Mouse (Mus musculus): ENCODE data around the gene Dcpp3. TPM values are rescaled to one million over a fixed set of nuclear protein-coding genes. Genes with fewer than 3 reads are reported as not detected.
A peak's percentile ranks its signal among the peaks of the same experiment; 100 is the strongest.
"Not testable (repeated sequence)": the region's sequence is repeated elsewhere in the genome, so short reads cannot be mapped to it uniquely, and the experiment has no call there.

Gene Dcpp3
- not detected for total RNA-seq (2021)
- long read RNA-seq, experiment 1: 0 reads
- long read RNA-seq, experiment 2: 0 reads

DNA sequence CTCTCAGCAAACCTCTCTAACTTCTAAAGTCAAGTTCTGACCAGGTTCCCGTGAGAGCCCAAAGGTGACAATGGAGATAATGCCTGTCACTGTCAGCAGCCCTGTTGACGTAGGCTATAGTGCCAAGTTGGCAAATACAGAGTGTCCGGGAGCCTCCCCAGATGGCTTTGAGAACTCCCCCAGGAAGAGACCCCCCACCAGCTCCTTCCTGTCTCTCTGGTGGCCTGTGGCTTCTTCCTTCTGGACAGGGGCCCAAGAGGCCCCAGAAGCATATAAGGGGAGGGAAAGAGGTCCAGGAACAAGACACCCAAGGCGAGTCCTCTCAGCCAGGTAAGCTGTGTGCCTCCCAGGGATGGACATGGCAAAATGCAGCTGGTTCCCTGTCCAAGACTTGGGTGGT is at the start of gene Dcpp3:
Gene Dcpp3, plus strand, starts transcription at position 301 of the 400 bp plus-strand sequence.
- DNase-seq; intact Hi-C loops (cut with DNase I): not testable (repeated sequence)

DNA sequence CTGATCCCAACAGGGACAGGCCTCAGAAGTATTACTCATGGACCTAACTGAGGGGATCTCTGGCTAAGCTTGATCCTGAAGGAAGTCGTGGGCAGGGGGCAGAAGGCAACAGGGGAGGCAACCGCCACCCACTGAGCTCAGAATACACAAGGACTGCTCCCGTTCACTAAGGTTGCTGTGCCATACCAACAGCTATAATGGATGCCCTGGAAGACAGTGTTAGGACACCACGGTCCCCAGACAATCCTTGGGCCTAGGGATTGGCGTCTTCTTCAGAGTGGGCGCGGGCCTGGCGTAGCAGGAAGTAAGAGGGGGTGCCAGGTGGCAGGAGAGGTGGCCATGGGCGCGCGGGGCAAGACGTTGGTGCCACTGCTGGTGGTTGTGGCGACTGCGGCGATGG is 49.5 kb upstream of the Dcpp3 start, which contains the start of gene Prss21:
Gene Prss21, plus strand, starts transcription at position 301 of the 400 bp plus-strand sequence.
- intact Hi-C loops (cut with DNase I): no loop called here
- no peak for DNase-seq

DNA sequence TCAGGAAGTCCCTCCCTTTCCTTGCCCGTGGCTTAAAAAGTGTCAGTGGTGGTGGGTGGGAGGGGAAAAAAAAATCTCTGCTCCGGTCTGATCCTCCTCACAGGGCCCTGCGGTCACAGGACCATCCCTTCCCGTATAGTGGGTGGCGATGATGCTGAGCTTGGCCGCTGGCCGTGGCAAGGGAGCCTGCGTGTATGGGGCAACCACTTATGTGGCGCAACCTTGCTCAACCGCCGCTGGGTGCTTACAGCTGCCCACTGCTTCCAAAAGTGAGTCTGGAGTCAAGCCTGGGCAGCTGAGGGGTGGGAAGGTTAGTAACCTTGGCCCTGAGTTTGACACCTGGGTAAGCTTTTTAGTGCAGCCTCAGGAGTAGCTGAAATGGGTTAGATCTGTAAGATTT is 48.7 kb upstream of the Dcpp3 start:
- DNase-seq: no peak
- intact Hi-C loops (cut with DNase I): no loop called here

DNA sequence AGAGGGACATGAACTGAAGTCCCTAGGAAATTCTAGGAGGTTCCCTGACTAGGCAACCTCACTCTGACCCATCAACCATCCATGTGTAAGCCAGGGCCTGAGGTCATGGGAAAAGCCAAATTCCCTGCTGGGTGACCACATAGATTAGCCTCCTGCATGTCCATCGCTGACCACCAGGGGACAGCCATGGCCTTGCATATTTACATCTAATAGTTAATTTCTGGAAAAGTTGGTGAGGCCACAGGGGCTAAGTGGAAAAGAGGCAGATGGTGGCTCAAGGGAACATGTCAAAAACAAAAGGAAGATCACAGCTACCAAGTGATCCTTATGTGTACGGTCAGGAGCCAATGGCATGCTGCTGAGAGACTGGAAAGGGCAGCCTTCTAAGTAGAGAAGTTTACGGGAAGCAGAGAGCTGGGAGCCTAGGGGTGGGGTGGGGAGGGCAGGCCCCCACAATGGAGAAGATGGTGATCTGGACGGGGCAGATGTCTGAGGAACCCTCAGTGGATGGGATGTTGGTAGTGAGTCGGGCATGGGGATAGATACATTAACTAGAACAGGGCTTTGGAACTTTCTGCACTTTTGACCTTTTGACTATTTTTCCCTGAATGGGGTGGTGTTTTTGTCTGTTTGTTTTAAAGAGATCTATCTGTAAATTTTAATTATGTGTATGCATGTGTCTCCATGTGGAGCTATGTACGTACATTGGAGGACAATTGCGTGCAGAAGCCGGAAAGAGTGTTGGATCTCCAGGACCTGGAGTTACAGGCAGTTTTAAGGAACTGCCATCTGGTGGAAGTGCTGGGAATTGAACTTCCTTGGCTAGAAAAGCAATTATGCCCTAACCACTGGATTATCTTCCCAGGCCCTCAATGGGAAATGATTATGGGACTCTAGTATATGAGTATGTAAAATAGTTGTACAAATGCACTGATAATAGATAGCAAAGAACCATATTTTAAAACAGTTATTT is 43.1 kb upstream of the Dcpp3 start:
- DNase-seq: peak in 1 of 2 experiments; percentile 27
- intact Hi-C loops (cut with DNase I): loop anchor here (5.0 kb wide), 1 partner anchor 83 kb away; the partner anchor contains the start of gene Sbpl

DNA sequence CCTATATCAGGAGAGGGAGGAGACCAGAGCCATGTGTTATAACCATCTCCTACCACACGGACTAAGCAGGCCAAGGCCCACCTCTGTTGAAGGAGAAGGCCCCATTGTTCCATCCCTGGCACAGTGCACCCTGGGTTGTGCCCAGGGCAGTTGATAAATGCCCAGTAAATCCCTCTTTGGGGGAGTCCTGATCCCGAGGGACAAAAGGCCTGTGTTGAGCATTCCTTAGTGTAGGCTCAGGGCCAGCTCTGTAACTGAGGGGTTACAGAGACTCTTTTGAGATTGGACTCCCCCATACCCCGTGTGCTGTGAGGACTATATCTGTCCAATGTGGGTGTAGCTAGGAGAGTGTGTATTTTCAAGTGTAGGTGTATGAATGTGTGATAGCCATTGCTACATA is 40.5 kb upstream of the Dcpp3 start:
- intact Hi-C loops (cut with DNase I): no loop called here
- DNase-seq: no peak

DNA sequence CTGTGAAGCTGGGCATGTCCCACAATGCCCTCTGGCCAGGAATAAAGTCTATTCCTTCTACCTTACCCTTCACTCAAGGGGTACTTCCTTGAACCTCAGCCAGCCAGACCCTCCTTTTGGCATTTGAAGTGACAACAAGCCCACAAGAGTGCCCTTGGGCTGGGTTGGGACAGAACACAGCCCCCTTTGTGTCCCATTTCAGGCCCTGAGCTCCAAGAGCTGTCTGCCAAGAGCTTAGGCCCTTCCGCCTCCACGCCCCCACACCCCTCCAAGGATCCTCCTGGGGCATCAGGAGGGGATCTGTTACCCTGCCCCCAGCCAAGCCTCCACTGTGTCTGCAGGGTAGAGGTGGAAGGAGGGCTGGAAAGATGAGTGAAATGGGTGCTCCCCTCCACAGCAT is 40.1 kb upstream of the Dcpp3 start:
- no peak for DNase-seq
- intact Hi-C loops (cut with DNase I): no loop called here

DNA sequence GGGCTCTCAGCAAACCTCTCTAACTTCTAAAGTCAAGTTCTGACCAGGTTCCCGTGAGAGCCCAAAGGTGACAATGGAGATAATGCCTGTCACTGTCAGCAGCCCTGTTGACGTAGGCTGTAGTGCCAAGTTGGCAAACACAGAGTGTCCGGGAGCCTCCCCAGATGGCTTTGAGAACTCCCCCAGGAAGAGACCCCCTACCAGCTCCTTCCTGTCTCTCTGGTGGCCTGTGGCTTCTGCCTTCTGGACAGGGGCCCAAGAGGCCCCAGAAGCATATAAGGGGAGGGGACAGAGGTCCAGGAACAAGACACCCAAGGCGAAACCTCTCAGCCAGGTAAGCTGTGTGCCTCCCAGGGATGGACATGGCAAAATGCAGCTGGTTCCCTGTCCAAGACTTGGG is 36.7 kb upstream of the Dcpp3 start, which contains the start of the genes Dcpp1 and Dcpp2:
Gene Dcpp1, plus strand, starts transcription at position 301 of the 400 bp plus-strand sequence.
Gene Dcpp2, plus strand, starts transcription at position 305 of the 400 bp plus-strand sequence.
- DNase-seq; intact Hi-C loops (cut with DNase I): not testable (repeated sequence)

DNA sequence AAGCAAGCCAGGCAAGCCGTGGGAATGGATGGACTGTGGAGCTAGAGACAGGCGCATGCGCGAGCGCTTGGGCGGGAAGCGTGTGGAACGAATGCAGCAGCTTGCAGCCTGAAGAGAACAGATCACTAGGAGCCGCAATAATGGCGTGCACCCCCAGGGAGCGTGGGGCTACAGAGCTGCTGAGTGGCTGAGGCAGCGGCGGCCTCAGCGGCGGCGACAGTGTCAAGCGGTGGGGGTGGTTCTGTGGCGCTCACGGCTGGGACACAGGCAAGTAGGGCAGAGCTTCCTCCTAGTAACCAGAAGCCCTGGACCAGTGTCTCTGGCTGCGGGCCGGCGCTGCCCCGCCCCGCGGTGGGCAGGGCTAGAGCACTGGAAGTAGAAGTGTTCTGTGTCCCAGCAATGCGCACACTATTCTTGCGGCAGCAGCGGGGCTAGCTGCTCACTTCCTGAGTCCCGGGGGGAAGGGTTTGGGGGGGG is 7.3 kb downstream of the Dcpp3 start:
- peak; percentile 89 to 94 for DNase-seq
- intact Hi-C loops (cut with DNase I): no loop called here

DNA sequence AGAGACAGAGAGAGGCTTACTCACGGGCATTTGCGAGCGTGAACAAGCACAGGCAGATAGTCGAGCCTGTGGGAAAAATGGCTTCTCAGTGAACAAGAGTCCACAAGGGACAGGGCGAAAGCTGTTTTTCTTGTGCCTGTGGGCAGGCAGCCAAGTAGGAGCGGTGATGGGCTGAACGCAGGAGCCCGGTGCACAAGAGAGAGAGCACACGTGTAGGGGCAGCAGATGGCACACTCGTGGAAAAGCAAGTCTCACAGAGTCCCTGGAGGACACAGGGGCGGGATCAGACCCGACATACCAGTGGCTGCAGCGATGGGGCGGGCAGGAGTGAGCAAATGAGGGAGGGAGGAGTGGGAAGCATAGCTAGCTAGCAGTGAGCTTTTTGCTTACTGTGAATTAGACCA is 7.8 kb downstream of the Dcpp3 start:
- intact Hi-C loops (cut with DNase I): no loop called here

DNA sequence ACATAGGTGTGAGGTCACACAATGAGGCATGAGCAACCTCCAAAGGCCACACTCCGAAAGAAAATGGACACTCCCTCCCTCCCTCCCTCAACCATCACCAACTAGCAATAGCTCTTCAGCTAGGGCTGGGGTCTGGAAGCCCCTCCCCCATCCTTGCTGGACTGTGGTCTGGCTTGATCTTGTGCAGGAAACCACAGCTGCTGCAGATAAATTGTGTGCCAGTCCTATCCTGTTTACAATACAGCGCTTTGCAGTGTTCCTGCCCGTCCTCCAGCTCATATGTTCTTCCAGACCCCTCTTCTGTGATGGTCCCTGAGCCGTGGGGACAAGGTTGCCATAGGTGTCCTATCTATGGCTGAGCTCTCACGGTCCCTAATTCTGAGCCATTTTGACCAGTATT is 13.9 kb downstream of the Dcpp3 start:
- DNase-seq: no peak
- intact Hi-C loops (cut with DNase I): no loop called here

More for the DNA sequence above, 7.8 kb downstream of the Dcpp3 start:
- peak; percentile 31 to 42 for DNase-seq

DNA sequence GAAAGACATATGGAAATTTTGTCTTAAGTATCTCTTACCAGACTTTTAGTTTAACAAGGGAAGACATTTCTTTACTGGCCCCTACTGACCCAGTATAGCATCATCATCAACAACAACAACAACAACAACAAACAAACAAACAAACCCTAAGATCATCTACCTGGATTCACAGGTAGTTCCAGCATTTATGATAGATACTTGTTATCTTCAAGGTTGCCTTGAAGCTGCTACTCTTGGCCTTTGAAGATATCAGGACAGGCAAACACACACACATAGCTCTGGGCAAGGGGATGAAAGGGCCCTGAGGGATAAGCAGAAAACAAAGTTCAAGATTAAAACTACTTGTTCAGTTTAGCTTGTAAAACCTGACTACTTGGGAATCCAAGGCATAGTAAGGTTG is 24.1 kb downstream of the Dcpp3 start, which contains the start of gene Sbp:
Gene Sbp, plus strand, starts transcription at position 301 of the 400 bp plus-strand sequence.
- intact Hi-C loops (cut with DNase I): no loop called here
- no peak for DNase-seq

DNA sequence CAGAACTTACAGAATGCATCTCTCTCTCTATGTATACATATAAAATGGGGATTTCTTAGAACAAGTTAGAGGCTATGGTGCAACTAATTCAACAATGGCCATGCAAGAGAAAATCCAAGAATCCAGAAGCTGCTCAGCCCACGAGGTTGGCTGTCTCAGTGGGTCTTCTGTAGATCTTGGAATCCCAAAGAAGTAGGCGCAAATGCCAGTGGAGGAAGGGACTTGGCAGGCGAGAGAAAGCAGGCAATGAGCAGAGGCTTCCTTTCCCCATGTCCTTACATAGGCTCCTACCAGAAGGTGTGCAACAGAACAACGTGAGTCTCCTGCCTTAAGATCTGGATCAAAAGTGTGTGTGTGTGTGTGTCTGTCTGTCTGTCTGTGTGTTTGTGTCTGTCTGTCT is 30.2 kb downstream of the Dcpp3 start:
- DNase-seq; intact Hi-C loops (cut with DNase I): not testable (repeated sequence)

DNA sequence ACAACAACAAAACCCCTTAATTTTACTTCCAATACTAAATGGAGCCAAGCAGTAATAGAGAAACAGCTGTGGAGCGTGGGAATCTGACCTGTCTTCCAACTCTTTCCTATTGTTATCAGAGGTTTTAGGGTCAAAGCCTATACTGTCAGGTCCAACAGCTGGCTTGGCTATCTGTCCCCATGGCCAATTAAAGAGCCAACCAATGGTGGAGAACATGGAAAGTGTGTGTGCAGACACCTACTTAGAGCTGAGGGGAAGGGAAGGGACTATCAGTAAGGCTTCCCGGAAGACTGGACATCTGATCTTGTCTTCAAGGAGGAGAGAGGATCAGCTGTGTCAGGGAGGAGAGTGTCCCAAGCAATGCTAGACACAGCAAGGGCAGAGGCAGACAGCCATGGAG is 31.8 kb downstream of the Dcpp3 start:
- intact Hi-C loops (cut with DNase I): no loop called here
- no peak for DNase-seq

DNA sequence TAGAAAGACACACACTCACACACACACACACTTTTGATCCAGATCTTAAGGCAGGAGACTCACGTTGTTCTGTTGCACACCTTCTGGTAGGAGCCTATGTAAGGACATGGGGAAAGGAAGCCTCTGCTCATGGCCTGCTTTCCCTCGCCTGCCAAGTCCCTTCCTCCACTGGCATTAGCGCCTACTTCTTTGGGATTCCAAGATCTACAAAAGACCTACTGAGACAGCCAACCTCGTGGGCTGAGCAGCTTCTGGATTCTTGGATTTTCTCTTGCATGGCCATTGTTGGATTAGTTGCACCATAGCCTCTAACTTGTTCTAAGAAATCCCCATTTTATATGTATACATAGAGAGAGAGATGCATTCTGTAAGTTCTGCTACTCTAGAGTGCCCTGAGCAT is 33.6 kb downstream of the Dcpp3 start:
- intact Hi-C loops (cut with DNase I); DNase-seq: not testable (repeated sequence)

DNA sequence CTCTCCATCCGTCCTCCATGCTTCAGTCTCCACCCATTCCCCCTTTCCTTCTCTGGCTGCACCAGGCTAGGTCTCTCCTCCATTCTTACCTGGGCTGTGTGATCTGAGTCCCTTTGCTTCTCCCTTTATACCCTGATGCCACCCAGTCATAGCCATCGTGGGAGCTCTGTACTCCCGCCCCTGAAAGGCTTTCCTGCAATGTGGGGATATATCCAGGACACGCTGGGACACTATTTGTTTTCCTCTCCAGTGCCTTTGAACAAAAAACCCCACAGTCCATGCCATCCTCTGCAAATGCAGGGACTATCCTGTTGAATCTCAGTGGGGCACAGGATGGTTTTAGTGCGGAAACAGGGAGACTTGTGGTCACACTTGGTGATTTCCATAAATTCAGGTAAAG is 37.9 kb downstream of the Dcpp3 start, which contains the start of gene Sbpl:
Gene Sbpl, minus strand, starts transcription at position 101 of the 400 bp plus-strand sequence.
- DNase-seq: no peak
- intact Hi-C loops (cut with DNase I): loop anchor here (5.0 kb wide), 1 partner anchor 83 kb away; no protein-coding TSS in a partner anchor

DNA sequence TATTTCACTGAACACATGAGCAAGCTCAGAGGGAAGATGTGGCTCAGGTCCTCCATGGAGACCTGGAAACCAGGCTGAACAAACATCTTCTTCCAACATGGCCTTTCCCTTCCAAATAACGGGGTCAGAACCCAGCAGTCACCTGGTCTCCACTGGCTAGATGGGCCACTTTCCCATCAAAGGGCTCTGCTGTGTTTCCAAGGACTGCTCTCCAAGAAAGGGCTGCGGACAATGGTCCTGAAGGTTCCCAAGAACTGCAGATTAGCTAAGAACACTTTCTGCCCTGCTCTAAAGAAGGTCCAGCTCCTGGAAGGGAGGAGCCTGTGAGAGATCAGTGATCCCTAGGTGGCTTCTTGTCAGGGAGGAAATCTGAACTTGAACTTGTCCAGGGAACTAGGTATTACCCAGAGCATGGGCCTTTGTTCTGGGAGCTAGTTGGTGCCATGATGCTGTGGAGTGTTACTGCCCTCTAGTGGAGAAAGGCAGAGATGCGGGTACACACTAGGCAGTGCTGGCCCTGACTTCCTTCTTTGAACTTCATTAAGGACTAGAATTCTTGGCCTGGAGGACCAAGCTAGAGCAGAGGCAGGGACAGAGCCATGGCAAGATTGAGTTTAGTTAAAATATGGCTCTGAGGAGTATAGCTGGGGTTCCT is 43.0 kb downstream of the Dcpp3 start:
- peak; percentile 44 to 47 for DNase-seq
- intact Hi-C loops (cut with DNase I): loop anchor here (5.0 kb wide), 1 partner anchor 188 kb away; the partner anchor contains the start of gene Flywch1

DNA sequence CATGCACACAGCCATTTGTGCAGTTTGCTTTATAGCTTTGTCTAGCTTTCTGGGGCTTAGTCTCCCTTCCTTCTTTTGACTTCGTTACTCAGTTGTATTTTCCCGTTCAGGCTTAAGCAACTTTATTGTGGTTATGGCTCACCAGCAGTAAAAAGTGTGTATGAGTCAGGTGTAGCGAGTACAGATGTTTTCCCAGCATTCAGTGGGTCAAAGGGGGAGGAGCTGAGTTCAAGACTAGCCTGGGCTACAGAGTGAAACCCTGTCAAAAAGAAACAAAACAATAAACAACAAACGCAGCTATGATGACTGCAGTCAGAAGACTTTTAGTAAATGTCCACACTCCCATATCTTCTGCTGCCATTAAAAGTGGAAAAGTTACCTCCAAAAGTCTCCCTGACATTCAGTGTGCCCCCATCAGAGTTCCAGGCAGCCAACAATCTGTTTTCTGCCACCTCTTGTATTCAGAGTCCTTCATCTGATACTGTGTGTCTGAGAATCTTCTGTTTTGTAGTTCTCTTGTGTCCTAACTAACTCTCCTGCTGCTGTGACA is 44.4 kb downstream of the Dcpp3 start:
- intact Hi-C loops (cut with DNase I): loop anchor here (5.0 kb wide), 1 partner anchor 189 kb away; the partner anchor contains the start of gene Flywch1
- no peak for DNase-seq

DNA sequence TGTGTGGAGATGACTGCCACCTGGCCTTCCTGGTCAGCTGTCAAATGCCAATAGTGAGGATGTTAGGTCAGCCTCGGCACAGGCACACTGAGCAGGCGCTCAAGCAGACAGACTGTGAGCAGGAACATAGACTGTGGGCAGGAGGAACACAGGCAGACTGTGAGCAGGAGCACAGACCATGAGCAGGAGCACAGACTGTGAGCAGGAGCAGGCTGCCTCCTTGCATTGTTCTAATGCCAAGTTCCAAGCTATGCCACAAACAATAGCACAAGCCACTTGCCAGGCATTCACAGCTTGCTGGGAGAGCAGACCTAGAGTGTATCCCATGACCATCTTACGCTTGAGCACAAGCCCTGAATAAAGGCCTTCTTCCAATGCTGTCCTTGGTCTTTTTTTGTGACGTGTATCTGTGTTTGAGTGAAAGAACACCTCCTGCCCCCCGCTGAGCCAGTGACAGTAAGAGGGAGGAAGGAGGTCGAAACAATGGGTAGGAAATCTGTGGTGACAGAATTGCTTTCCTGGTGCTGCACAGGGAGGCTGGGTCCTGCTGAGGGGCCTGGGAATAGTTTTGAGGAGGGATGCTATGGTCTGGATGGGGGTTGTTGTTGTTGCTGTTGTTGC is 48.7 kb downstream of the Dcpp3 start:
- DNase-seq: no peak
- intact Hi-C loops (cut with DNase I): loop anchor here (2.0 kb wide), 1 partner anchor 29 kb away; no protein-coding TSS in a partner anchor

DNA sequence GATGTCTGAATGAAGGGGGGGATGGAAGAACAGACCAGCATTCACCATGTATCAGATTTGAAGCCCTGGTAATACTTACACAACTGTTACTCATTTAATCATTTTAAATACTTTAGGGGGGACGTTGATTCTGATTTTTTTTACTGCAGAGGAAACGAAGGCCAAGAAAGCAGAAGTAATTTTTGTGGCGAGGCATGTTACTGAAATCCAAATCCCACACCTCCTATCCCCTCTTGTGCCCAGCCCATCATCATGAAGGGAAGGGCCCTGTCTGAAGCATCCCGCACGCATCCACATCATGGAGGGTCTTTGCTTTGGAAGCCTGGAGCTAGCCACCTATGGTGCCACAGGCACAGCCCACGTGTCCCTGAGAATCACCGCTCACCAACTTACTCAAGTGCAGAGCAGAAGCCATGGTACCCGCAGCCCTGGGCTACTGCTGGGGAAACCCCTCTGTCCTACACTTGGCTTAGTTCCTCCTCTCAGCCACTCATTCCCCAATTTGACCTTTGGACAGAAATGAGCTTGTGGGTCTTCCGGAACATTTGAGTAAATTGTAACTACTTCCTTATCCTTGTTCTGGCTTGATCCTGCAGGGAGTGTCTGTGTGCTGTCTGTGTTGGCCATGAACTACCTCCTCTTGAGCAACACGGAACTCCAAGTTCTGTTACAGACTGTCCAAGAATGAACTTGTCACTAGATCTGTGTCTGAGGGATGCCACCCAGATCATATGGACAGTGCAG is 49.6 kb downstream of the Dcpp3 start:
- intact Hi-C loops (cut with DNase I): loop anchor here (2.0 kb wide), 1 partner anchor 28 kb away; no protein-coding TSS in a partner anchor
- DNase-seq: no peak
